Mouse (Mus musculus) hindbrain, embryonic 15.5 days (tissue): ENCODE measurements around the gene Ube2o. TPM values are rescaled to one million over a fixed set of nuclear protein-coding genes. Genes with fewer than 3 reads are reported as not detected.

Experiments used
- ATAC-seq: fragments of 200-750 bp; cut with Nextera tagmentation; 2 replicates; pipeline ENCODE4 v1.8.0; 2017; ENCODE audit warnings: low read depth, moderate number of reproducible peaks, moderate TSS enrichment; ENCODE audit not compliant: low FRiP score
- H3K27ac ChIP-seq: fragments of 300-500 bp; sonication (generic); replicated peaks from 2 replicates; pipeline ENCODE4 v1.5.1; 2015; ENCODE audit warnings: mild to moderate bottlenecking, inconsistent platforms
- H3K27me3 ChIP-seq: fragments of 300-500 bp; sonication (generic); 2 replicates; pipeline ENCODE4 v1.6.1; 2015; ENCODE audit warnings: control low read depth, inconsistent platforms
- H3K36me3 ChIP-seq: fragments of 300-500 bp; sonication (generic); 2 replicates; pipeline ENCODE4 v1.6.1; 2015; ENCODE audit warnings: control low read depth, inconsistent platforms
- H3K4me1 ChIP-seq: fragments of 300-500 bp; sonication (generic); replicated peaks from 2 replicates; pipeline ENCODE4 v1.6.1; 2015; ENCODE audit warnings: control low read depth, inconsistent platforms
- H3K4me2 ChIP-seq: fragments of 300-500 bp; sonication (generic); 2 replicates; pipeline ENCODE4 v1.6.1; 2015; ENCODE audit warnings: moderate library complexity, mild to moderate bottlenecking, inconsistent platforms
- H3K4me3 ChIP-seq: fragments of 300-500 bp; sonication (generic); 2 replicates; pipeline ENCODE4 v1.5.1; 2015; ENCODE audit warnings: mild to moderate bottlenecking, inconsistent platforms
- H3K9ac ChIP-seq: fragments of 300-500 bp; sonication (generic); 2 replicates; pipeline ENCODE4 v1.6.1; 2015; ENCODE audit warnings: inconsistent platforms
- H3K9me3 ChIP-seq: fragments of 300-500 bp; sonication (generic); 2 replicates; pipeline ENCODE4 v1.6.1; 2016; ENCODE audit warnings: control low read depth, inconsistent platforms
- WGBS: fragments of 180-500 bp; shearing (Covaris S2); methylation state at CpG from one replicate; pipeline ENCODE4 v1.1.7; 2015; 5-methylcytosine and 5-hydroxymethylcytosine counted together
- polyA plus RNA-seq: library from polyadenylated mRNA; unstranded; fragments of >200 nt; fragmentation: Nextera tagmentation; extraction: Ambion mirVana; gene quantifications from 2 replicates; pipeline ENCODE4 v1.2.1, GENCODE M21; 2015

The Ube2o gene
- polyA plus RNA-seq, 1 experiment from 2014 or later = 36.7 TPM

- H3K27me3 ChIP-seq = no peaks in the 10 kb centered on the region
- H3K4me3 ChIP-seq = no peak overlapping the region
- no peak overlapping the region for H3K9ac ChIP-seq
- 89% methylated on average over 11 of the region's 11 CpGs for WGBS
- no peak overlapping the region for H3K4me2 ChIP-seq
- H3K36me3 ChIP-seq = peaks cover 27% of the 10 kb centered on the region
- no peak overlapping the region for H3K27ac ChIP-seq
- H3K4me1 ChIP-seq = peaks cover 32% of the 10 kb centered on the region
- ATAC-seq = no peak
- H3K9me3 ChIP-seq = no peaks in the 10 kb centered on the region
These were observed 31.8 kb downstream of the Ube2o start for GRCm38 (mm10) chr11:116549273-116550038.

- ATAC-seq = no peak
- WGBS = 94% methylated on average over 9 of the region's 9 CpGs
- no peaks in the 10 kb centered on the region for H3K27me3 ChIP-seq
- H3K4me1 ChIP-seq = peaks cover 26% of the 10 kb centered on the region
- peaks cover 34% of the 10 kb centered on the region for H3K36me3 ChIP-seq
- no peak overlapping the region for H3K4me3 ChIP-seq
- no peak overlapping the region for H3K4me2 ChIP-seq
- H3K27ac ChIP-seq = no peak overlapping the region
- no peaks in the 10 kb centered on the region for H3K9me3 ChIP-seq
- H3K9ac ChIP-seq = no peak overlapping the region
These were observed 32.5 kb downstream of the Ube2o start for GRCm38 (mm10) chr11:116548780-116549179.

GRCm38 (mm10) chr11:116547296-116548060 is 33.8 kb downstream of the Ube2o start:
- 74% methylated on average over 17 of the region's 17 CpGs for WGBS
- no peak overlapping the region for H3K4me3 ChIP-seq
- H3K9me3 ChIP-seq = no peaks in the 10 kb centered on the region
- H3K36me3 ChIP-seq = peaks cover 46% of the 10 kb centered on the region
- H3K4me1 ChIP-seq = peaks cover 26% of the 10 kb centered on the region
- H3K4me2 ChIP-seq = no peak overlapping the region
- no peak overlapping the region for H3K9ac ChIP-seq
- ATAC-seq = no peak
- H3K27ac ChIP-seq = no peak overlapping the region
- H3K27me3 ChIP-seq = no peaks in the 10 kb centered on the region

- Histone ChIP-seq H3K9me3 (no peaks in the 10 kb centered on the region), H3K27me3 (no peaks in the 10 kb centered on the region), H3K27ac (no peak overlapping the region), H3K9ac (no peak overlapping the region), H3K4me1 (peaks cover 3% of the 10 kb centered on the region; the same call in 1 of the 2 replicates), H3K4me2 (no peak overlapping the region), H3K36me3 (peaks cover 83% of the 10 kb centered on the region), H3K4me3 (no peak overlapping the region)
- no peak for ATAC-seq
- 89% methylated on average over 4 of the region's 4 CpGs for WGBS
These were observed 38.1 kb downstream of the Ube2o start for GRCm38 (mm10) chr11:116543110-116543509.

GRCm38 (mm10) chr11:116541183-116541582 is 40.1 kb downstream of the Ube2o start:
- H3K4me2 ChIP-seq = no peak overlapping the region
- 95% methylated on average over 11 of the region's 11 CpGs for WGBS
- no peak overlapping the region for H3K4me3 ChIP-seq
- no peak overlapping the region for H3K27ac ChIP-seq
- no peaks in the 10 kb centered on the region for H3K9me3 ChIP-seq
- no peak for ATAC-seq
- H3K4me1 ChIP-seq = no peaks in the 10 kb centered on the region
- peaks cover 84% of the 10 kb centered on the region for H3K36me3 ChIP-seq
- no peak overlapping the region for H3K9ac ChIP-seq
- no peaks in the 10 kb centered on the region for H3K27me3 ChIP-seq

- peaks cover 16% of the 10 kb centered on the region for H3K27me3 ChIP-seq
- no peak for ATAC-seq
- H3K27ac ChIP-seq = no peak overlapping the region
- H3K4me3 ChIP-seq = no peak overlapping the region
- peaks cover 10% of the 10 kb centered on the region for H3K4me1 ChIP-seq
- H3K4me2 ChIP-seq = no peak overlapping the region
- H3K9ac ChIP-seq = no peak overlapping the region
- WGBS = 89% methylated on average over 12 of the region's 12 CpGs
- no peaks in the 10 kb centered on the region for H3K9me3 ChIP-seq
- H3K36me3 ChIP-seq = peaks cover 55% of the 10 kb centered on the region
These were observed 43.0 kb downstream of the Ube2o start for GRCm38 (mm10) chr11:116538142-116538735.

GRCm38 (mm10) chr11:116537388-116537787 is 43.9 kb downstream of the Ube2o start:
- Histone ChIP-seq H3K9ac (no peak overlapping the region), H3K36me3 (peaks cover 48% of the 10 kb centered on the region), H3K27ac (no peak overlapping the region), H3K27me3 (peaks cover 19% of the 10 kb centered on the region), H3K4me3 (no peak overlapping the region), H3K4me1 (peaks cover 18% of the 10 kb centered on the region), H3K9me3 (no peaks in the 10 kb centered on the region), H3K4me2 (no peak overlapping the region)
- ATAC-seq = no peak
- WGBS = 64% methylated on average over 5 of the region's 5 CpGs

GRCm38 (mm10) chr11:116536685-116537084 is 44.6 kb downstream of the Ube2o start:
- WGBS = 91% methylated on average over 7 of the region's 7 CpGs
- H3K27me3 ChIP-seq = peaks cover 24% of the 10 kb centered on the region
- H3K4me1 ChIP-seq = peaks cover 25% of the 10 kb centered on the region
- H3K36me3 ChIP-seq = peaks cover 41% of the 10 kb centered on the region
- no peak overlapping the region for H3K4me2 ChIP-seq
- H3K9me3 ChIP-seq = no peaks in the 10 kb centered on the region
- no peak overlapping the region for H3K27ac ChIP-seq
- no peak for ATAC-seq
- no peak overlapping the region for H3K9ac ChIP-seq
- no peak overlapping the region for H3K4me3 ChIP-seq

GRCm38 (mm10) chr11:116534154-116534865 is 46.9 kb downstream of the Ube2o start:
- Histone ChIP-seq H3K4me3 (peak overlapping the region; percentile 44), H3K9me3 (no peaks in the 10 kb centered on the region), H3K4me2 (peak overlapping the region; percentile 87), H3K36me3 (peaks cover 20% of the 10 kb centered on the region), H3K27ac (no peak overlapping the region), H3K9ac (0 out of 2 replicates have a peak overlapping the region, but pooled peaks have one; percentile 32), H3K4me1 (peaks cover 43% of the 10 kb centered on the region), H3K27me3 (peaks cover 44% of the 10 kb centered on the region)
- no peak for ATAC-seq
- WGBS = 21% methylated on average over 20 of the region's 20 CpGs

- Histone ChIP-seq H3K4me2 (peak overlapping the region; percentile 87), H3K36me3 (peaks cover 12% of the 10 kb centered on the region), H3K27ac (no peak overlapping the region), H3K9ac (peak overlapping the region; percentile 32), H3K4me1 (peaks cover 43% of the 10 kb centered on the region), H3K27me3 (peaks cover 44% of the 10 kb centered on the region), H3K4me3 (peak overlapping the region; percentile 44), H3K9me3 (no peaks in the 10 kb centered on the region)
- ATAC-seq = peak; percentile 46; the same call in 1 of the 2 replicates
- WGBS = under 1% methylated on average over 58 of the region's 63 CpGs
These were observed 47.7 kb downstream of the Ube2o start for GRCm38 (mm10) chr11:116533341-116534153.
